Mouse (Mus musculus): Measurements from ENCODE around the gene Ptpn5.

The Ptpn5 gene

DNA sequence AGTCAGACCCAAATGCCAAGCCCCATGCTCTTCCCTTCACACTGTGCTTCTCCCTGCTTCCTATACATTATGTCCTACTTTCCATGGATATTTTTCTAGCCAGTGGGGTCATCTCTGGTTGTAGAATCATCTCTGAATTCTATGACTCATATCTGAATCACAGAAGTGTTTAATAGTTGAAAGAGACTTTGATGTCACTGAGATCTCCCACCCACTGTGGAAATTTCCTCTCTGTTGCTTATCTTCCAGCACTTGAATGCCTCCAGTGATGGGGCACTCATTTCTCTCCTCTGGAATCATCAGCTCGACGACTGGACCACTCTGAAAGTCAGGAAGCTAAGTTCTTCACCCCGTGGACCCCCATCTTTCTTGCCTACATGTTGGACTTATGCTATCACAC is 22.4 kb downstream of the Ptpn5 start:
- no peak for DNase-seq (ENCODE audit: low spot score in 2 of 2)

DNA sequence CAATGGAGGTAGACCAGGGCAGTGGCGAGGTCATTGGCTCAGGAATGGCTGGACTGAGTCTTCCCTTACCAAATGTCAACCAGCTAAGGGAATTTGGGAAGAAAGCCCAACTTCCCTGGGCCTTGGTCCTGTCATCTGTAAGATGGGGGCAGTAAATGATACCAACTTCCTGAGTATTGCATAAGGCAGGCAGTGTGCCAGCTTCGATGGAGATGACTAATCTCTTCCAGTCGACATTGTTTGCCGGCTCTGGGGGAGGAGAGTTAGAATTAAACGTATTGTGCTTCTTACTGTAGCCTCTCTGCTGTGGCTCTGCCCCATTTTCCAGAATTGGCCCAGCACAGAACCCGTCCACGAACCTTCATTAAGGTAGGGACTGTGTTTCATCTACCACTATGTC is 23.0 kb downstream of the Ptpn5 start:
- peak; percentile 81 for DNase-seq (ENCODE audit: low spot score in 2 of 2)

DNA sequence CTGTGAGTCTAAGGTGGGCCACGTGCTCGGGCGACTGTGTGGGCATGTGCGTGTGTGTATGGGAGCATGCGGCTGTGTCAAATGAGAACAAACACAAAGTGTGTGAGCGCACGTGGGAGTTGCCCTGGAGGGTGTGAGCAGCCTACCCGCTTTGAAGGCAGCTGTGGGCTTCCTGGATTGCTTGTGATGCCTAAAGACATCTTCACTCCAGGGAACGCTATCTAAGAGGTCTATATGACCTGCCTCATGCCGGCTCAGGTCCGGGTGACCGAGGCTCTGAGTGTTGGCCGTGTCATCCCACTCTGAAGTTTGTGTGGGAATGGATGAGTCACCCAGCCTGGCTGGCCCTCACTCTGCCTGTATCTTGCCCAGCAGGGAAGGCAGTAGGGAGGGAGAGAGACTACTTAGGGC is 24.7 kb downstream of the Ptpn5 start:
- DNase-seq (ENCODE audit: low spot score in 2 of 2), result peak; percentile 71 to 72

DNA sequence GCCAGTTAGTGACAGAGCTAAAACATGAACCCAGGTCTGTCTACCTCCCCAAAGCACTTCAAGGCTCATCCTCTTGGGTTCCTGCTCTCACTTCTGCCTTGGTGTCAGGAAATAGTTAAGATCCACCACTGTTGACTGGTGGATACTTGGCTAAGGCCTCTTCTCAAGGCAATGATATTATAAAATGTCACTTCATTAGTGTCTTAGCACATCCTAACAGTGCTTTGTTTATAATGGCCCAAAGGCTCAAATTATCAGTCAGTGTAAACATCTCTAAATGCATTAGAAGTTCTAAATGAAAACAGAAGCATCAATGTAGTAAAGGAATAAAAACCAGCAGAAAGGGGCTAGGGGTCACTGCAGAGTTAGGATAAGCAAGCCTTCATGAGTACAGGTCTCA is 26.5 kb downstream of the Ptpn5 start:
- DNase-seq (ENCODE audit: low spot score in 2 of 2), result no peak

DNA sequence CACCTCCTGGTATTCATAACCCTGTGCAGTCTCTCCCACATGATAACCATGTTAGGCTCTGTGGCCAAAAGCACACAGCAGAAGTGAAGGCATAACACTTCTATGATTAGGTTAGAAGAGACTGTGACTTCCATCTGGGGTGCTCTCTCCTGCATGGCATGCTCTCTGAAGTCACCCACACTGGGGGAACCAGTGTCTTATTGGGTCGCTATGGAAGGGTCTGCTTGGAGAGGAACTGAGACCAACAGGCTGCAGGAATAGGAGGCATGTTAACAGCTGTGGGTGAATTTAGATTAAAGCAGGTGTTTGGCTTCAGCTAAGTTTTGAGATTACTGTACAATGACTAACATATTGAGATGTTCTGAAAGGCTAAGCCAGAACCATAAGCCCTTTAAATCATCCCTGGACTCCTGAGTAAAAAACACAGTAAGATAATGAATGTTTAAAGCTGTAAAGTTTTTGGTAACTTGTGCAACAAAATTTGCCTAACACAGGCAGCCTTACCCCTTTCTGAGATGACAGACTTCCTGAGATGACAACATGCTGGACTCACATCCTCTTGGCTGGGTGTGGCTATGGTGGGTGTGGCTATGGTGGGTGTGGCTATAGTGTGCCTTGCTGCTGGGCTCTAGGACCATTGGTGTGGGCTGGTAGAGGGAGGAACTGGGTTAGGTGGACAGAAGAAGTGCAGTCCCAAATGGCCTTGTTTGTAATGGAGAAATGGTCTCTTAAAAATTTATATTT is 29.6 kb downstream of the Ptpn5 start:
- no peak for DNase-seq (ENCODE audit: low spot score in 2 of 2)

DNA sequence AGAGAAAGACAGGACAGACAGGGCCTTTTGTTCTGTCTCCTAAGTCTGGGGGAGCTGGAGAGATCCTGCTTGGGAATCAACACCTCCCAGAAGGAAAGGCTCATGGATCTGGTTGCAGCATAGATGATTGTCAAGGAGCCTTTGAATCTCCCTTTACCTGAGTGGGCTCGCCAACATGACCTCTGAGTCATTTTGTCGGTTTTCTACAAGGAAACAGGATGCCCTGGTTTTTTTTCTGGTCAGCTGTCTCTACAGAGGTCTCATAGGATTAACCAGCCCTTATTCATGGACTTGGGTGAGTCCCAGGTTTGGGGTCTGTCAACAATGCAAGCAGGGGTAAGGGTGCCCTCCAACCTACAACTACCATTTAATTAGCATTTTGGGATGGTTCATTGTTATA is 30.5 kb downstream of the Ptpn5 start:
- no peak for DNase-seq (ENCODE audit: low spot score in 2 of 2)

GRCm38 (mm10) chr7:47100615-47101014 is 32.9 kb downstream of the Ptpn5 start:
- no peak for DNase-seq (ENCODE audit: low spot score in 2 of 2)

DNA sequence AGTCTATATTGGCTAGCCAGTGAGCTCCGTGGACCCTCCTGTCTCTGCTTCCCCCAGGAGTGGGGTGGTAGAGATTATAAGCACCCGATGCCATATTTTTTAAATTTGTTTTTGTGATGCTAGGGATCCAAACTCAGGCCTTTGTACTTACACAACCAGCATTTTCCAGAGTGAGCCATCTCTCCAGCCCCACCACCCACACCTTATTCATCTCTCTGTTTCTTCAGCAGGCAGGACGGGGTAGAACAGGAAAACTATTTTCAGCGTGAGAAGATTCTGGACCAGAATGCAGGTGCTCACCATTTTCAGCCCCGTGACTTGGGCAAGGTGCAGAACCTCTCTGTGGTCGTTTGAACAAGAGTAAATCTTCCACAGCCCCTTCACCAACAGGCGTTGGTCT is 34.2 kb downstream of the Ptpn5 start:
- DNase-seq (ENCODE audit: low spot score in 2 of 2), result no peak

GRCm38 (mm10) chr7:47098044-47098443 is 35.4 kb downstream of the Ptpn5 start:
- DNase-seq (ENCODE audit: low spot score in 2 of 2), result peak; percentile 62 to 66

DNA sequence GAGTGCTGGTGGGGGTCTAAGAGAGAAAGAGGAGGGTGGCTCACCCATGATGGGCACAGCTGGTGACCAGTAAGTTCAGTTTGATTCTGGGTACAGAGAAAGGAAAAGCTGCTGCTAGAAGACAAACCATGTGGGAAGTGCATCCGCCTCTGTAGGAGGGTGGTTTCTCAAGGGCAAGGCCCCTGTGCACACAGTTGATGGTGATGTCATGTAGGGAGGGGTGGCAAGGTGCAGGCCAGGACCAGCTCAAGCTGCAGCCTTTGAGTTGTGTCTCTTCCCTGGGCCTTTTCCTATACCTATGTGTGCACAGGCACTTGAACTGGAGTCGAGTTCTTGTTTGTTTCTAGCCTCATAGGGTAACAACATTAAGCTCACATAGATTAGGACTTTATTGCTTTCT is 38.5 kb downstream of the Ptpn5 start:
- no peak for DNase-seq (ENCODE audit: low spot score in 2 of 2)

DNA sequence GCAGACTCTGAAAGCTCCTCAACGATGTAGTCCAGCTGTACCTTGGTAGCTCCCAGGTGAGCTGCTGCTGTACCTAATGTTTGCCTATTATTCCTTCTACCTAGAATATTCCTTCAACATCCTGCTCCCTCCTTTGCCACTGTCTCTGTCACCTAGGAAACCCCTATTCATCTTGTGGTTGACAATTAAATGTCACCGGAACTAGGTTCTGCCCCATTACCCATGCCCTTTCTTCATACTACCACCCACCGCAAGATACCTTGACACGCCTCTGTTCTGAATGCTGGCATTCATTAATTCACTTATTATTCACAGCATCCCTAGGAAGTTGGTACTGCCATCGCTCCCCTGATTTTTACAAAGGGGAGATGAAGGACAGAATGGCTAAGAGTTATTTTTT is 39.5 kb downstream of the Ptpn5 start:
- no peak for DNase-seq (ENCODE audit: low spot score in 2 of 2)

DNA sequence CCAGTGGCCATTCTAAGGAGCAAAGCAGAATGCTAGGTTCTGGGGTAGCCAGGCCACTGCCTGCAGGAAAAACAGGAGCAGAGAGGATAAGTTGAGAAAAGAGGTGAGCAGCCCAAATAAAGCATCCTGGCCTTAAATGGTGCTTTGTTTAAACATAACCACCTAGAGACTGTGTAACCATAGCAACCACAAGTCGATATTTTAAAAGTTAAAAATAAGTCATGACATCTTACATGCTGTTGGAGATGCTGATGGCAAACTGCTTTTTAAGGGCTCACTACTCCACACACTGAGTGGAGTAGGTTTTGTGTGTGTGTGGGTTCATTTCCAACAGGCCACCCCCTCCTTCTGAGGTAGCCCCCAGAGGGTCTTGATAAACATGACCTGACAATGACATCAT is 48.4 kb downstream of the Ptpn5 start:
- no peak for DNase-seq (ENCODE audit: low spot score in 2 of 2)

GRCm38 (mm10) chr7:47081277-47081676 is 52.2 kb downstream of the Ptpn5 start:
- peak; percentile 77 to 84 for DNase-seq (ENCODE audit: low spot score in 2 of 2)

DNA sequence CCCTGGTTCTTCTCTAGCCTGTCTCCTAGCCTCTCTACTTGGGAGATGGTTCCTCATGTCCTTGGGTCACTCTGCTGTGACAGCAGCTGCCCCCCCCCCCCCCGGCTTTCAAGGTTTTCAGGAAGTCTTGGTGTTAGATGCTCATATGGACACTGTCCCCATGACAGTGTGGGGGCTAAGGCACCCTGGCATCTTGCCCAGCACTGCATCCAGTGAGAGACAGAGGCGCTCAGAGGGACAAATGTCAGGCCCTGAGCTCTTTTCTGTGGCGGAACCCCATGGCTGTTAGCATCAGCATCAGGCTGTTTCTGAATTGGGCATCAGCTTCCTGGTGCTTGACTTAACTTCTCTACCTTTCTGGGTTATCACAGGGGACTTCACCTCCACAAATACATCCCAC is 52.6 kb downstream of the Ptpn5 start:
- DNase-seq (ENCODE audit: low spot score in 2 of 2), result no peak

DNA sequence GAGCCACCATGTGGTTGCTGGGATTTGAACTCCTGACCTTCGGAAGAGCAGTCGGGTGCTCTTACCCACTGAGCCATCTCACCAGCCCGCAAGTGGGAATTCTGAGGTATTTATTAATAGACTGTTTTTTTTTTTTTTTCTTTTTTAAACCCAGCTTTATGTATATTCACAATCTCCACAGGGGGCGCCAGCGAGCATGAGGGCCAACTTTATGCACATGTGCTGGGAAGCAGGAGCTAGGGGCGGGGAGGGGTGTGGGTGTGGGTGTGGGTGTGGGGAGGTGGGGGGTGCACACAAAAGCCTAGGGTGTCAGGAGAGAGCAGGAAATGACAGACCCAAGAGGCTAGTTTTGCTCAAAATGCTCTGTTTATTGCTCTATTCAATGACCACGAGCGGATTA is 56.0 kb downstream of the Ptpn5 start:
- DNase-seq (ENCODE audit: low spot score in 2 of 2), result no peak

DNA sequence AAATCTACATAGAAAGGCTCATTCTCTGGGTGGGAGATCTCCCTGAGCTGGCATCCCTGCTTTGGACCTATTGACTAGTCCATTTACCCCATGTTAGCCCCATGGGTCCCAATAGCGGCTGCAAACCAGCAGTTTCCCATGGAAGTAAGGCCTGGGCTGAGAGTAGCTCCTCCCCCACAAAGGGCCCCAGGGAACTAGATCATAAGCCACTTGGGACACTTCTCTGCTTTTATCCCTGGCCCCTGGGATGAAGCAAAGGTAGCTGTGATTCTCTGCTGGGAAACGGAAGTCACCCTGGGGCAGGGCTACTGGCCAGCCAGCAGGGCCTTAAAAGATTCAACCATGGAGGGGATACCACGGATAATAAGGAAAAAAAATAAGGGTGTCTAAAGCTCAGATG is 56.8 kb downstream of the Ptpn5 start:
- DNase-seq (ENCODE audit: low spot score in 2 of 2), result no peak

DNA sequence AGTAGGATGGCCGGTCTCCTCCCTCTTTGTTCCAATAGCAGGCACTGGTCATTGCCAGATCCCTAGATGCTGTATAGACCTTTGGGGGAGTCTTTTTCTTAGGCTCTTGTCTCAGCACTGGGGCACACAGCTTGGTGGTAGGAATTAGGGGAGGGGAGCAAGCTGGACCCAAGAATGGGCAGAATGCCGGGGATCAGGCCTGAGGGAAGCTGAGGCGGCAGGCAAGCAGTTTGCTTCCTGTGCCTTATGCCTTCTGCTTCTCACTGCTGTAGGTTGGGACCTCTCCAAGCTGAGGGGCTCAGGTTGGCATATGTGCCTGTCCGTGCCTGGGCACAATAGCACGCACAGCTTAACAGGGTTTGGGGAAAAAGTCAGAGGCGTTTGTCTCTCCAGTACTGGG is 57.3 kb downstream of the Ptpn5 start:
- no peak for DNase-seq (ENCODE audit: low spot score in 2 of 2)

- no peak for DNase-seq (ENCODE audit: low spot score in 2 of 2)
Observed at GRCm38 (mm10) chr7:47073536-47074521, 59.7 kb downstream of the Ptpn5 start.

- DNase-seq (ENCODE audit: low spot score in 2 of 2), result no peak
Observed at GRCm38 (mm10) chr7:47072551-47072950, 60.9 kb downstream of the Ptpn5 start.

DNA sequence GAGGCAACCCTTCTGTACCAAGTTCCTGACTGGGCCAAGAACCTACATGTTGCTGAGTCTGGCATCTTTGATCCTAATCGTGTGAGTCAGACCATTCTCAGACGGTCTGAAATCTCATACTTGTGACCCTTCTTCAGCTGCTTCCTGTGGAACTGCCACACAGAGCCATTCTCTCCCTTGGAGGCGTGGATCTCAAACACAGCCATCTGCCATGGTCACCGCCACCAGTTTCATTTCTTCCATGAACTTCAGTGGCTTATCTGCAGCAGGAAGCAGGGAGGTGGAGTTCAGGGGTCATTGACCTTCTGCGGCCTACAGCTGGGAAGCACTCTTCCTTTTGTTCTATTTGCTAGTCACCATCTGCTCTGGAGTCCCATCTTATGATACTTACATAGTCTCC is 65.6 kb downstream of the Ptpn5 start:
- DNase-seq (ENCODE audit: low spot score in 2 of 2), result no peak

DNA sequence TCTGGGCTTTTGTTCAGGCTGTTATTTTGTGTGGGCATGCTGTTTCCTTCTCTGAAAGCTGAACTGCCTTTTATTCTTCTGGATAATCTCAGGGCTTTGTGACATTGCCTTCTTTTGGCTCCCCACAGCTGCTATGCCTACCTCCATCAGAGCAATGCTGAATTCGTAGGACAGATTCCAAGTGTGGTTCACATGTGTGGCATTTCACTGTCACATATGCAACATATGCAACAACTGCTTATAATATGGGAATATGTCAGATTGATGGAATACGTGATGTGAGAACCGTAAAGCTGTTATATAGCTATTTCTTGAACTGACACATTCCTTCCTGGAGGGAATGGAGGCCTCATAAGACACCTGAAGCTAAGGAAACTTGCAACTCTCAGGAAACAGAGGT is 66.5 kb downstream of the Ptpn5 start:
- no peak for DNase-seq (ENCODE audit: low spot score in 2 of 2)

DNA sequence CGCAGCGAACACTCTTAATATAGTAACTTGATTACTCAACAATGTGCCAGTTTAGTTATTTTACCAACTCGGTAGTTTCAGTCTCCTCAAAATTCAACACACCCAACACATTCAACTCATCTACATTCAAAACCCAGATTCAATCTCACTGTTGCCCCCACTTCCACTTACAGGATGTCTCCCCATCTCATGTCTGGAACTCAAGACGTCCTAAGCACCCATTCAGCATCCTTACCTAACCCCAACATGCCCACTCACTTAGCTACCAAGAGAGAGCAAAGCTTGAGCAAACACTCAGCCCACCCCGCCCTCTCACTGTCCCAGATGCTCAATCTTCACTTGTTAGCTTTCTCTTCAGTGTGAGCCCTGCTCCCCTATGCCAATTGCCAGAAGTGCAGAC is 71.9 kb downstream of the Ptpn5 start:
- no peak for DNase-seq (ENCODE audit: low spot score in 2 of 2)

- DNase-seq (ENCODE audit: low spot score in 2 of 2), result no peak
Observed at GRCm38 (mm10) chr7:47059339-47059738, 74.1 kb downstream of the Ptpn5 start.

Measured in right cerebral cortex, adult 2 months (tissue).